Mouse (Mus musculus): ENCODE results near the gene Podn.

DNA sequence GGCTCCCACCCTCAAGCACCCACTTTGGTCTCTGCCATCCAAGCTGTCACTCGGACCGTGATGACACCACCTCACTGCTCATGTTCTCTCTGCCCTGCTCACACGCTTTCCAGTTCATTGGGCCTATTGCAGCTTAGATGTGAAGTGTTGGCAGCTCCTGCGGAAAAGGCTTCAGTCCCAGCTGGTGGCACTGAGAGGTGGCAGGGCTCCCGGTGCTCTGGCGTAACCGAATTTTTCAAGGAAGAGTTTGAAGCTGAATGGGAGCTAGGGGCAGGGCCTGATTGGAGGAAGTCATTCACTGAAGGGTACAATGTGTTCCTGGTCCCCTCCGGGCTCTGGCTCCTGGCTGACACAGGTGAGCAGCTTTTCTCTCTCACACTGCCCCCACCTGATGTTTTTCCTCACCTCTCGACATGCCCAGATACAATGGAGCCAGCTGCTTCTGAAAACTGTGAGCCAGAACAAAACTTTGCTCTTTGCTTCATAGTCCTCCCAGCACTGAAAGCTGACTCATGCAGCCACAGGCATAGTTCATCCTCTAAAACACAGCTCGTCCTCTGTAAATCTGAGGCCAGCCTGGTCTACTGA lies 44.5 kb downstream of the Podn start:
- no peak for TF ChIP-seq POLR2A (IDR thresholded peaks at IDR 0.05; ENCODE audit: borderline replicate concordance, control insufficient read depth, low read depth, low read length)
- no peak for TF ChIP-seq CTCF (IDR thresholded peaks at IDR 0.05; ENCODE audit: control insufficient read depth, insufficient read depth, low read length)

Data from bone marrow, adult 2 months (tissue).